ENCODE assay signal across 8 mouse cellular contexts in the genomic region with DNA sequence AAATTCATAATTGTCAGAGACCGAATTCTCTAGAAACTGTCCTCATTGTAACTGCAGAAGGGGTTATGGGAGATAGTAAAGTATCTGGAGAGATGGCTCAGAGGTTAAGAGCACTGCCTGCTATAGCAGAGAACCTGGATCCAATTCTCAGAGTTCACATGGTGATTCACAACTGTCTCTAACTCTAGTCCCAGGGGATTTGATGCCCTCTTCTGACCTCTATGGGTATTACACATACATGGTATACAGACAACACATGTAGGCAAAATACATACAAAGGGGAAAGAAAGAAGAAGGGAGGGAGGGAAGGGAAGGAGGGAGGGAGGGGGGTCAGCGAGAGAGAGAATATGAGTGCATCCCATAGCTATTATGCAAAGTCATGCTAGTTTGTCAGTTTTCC.
DNase-seq lines count a peak whose midpoint lies in the region; TF ChIP-seq lines count a peak whose summit lies in the region.
"Had no signal": no experiment of that assay in that cellular context is flagged by ENCODE, and none has a peak within 500 bp of the region (broad histone marks: within the 10 kb centered on the region; RNA-seq: fewer than 3 reads in every experiment).

No protein-coding gene starts in this region.

- peak; percentile 21 to 58; a peak in 2 of 4 replicates for TF ChIP-seq CTCF in CH12.LX (conservative IDR thresholded peaks at IDR 0.05 in 1 of 2, IDR thresholded peaks at IDR 0.05 in 1 of 2; ENCODE audit: low read depth in 2 of 2, low read length in 2 of 2)

- no peak overlapping the region for H3K4me2 ChIP-seq in CH12.LX (ENCODE audit: insufficient read depth, low read depth, poor library complexity, severe bottlenecking)
- H3K4me2 ChIP-seq: hindbrain, embryonic 14.5 days had no signal

- H3K4me3 ChIP-seq in CH12.LX (replicated peaks in 1 of 3; ENCODE audit: low read depth in 2 of 3, low read length in 2 of 3, poor library complexity in 1 of 3): no peak overlapping the region

- peak; percentile 72 for DNase-seq in kidney, adult 9 months
- no peak for DNase-seq in kidney, postnatal 4 days
- DNase-seq in CH12.LX (ENCODE audit: extremely low read depth) (peak; percentile 53), NIH3T3 (ENCODE audit: low read depth) (peak; percentile 64)
- DNase-seq in large intestine, adult 2 months (ENCODE audit: low read depth, low spot score): peak; percentile 38
- no peak for DNase-seq in spleen, postnatal 36 days (ENCODE audit: low spot score in 2 of 2)
- DNase-seq in cerebellum, adult 8-10 months: no peak

- no peak for TF ChIP-seq EP300 in CH12.LX (IDR thresholded peaks at IDR 0.05; ENCODE audit: low read length)

- TF ChIP-seq POLR2A in CH12.LX (IDR thresholded peaks at IDR 0.05; ENCODE audit: low read depth, low read length): no peak

- 84% methylated on average over 2 of the region's 2 CpGs for WGBS in large intestine, adult 2 months

- H3K4me1 ChIP-seq in CH12.LX (ENCODE audit: control insufficient read depth in 1 of 2, insufficient read depth in 2 of 2): no peaks in the 10 kb centered on the region

- peak; percentile 28 for TF ChIP-seq RAD21 in CH12.LX (IDR thresholded peaks at IDR 0.05; ENCODE audit: low read depth, low read length)

- no peaks in the 10 kb centered on the region for H3K79me2 ChIP-seq in CH12.LX (replicated peaks; ENCODE audit: control insufficient read depth, extremely low read depth, insufficient read depth, poor library complexity, severe bottlenecking)

- H3K9me3 ChIP-seq in CH12.LX (replicated peaks; ENCODE audit: low read length): no peaks in the 10 kb centered on the region

- peaks cover 53% of the 10 kb centered on the region for H3K27me3 ChIP-seq in CH12.LX (replicated peaks)

- no peak overlapping the region for H3K9ac ChIP-seq in CH12.LX (ENCODE audit: insufficient read depth, low read depth)
- H3K9ac ChIP-seq: hindbrain, embryonic 14.5 days had no signal

- in situ Hi-C loops in CH12.LX (cut with MboI; ENCODE audit: low pct_ligation_motif_present, low pct_unique_long_range_greater_than_20kb, low sequenced_read_pairs): no loop called here

- no peaks in the 10 kb centered on the region for H3K36me3 ChIP-seq in CH12.LX (replicated peaks in 1 of 2; ENCODE audit: control insufficient read depth in 1 of 2, insufficient read depth in 1 of 2, low read length in 1 of 2)

- no peak overlapping the region for H3K27ac ChIP-seq in CH12.LX (ENCODE audit: insufficient read depth, low read depth)
- H3K27ac ChIP-seq: hindbrain, embryonic 14.5 days had no signal

- dilution Hi-C loops in CH12.LX (cut with MboI; ENCODE audit: extremely low pct_ligation_motif_present, extremely low pct_unique_long_range_greater_than_20kb, low sequenced_read_pairs): no loop called here

TF ChIP-seq in CH12.LX, 34 proteins besides CTCF, POLR2A, EP300 and RAD21:
- peak; percentile 11; the same call in 1 of the 2 replicates for TF ChIP-seq SMC3 (IDR thresholded peaks at IDR 0.05; ENCODE audit: low read depth, low read length)
- TF ChIP-seq ETS1 (conservative IDR thresholded peaks at IDR 0.05; ENCODE audit: low read depth, low read length): no peak
- 0 out of 2 replicates have a peak, but pooled peaks have one; percentile 51 for TF ChIP-seq KAT2A (IDR thresholded peaks at IDR 0.05; ENCODE audit: insufficient replicate concordance, low read length)
- TF ChIP-seq IRF4 (IDR thresholded peaks at IDR 0.05; ENCODE audit: low read depth, low read length): no peak
- no peak for TF ChIP-seq BHLHE40 (IDR thresholded peaks at IDR 0.05; ENCODE audit: low read depth, low read length)

Comparison
In these comparisons a context has a peak if more than half of its experiments do, and no peak if none do; other contexts are left out.
1. DNase-seq: peak in kidney, adult 9 months (single experiment), CH12.LX (single experiment), NIH3T3 (single experiment) and large intestine, adult 2 months (single experiment); none in kidney, postnatal 4 days (0 of 2), spleen, postnatal 36 days (0 of 2) and cerebellum, adult 8-10 months (single experiment).